Mouse (Mus musculus) brain, adult 2 months (tissue): Measurements from ENCODE around the gene Leprot.

Experiments
- DNase-seq: peaks from one replicate; pipeline ENCODE4 v3.0.0; 2011; ENCODE audit warnings: low read depth, low spot score

Leprot gene

GRCm38 (mm10) chr4:101664160-101664750, 16.7 kb downstream of the Leprot start:
- peak; percentile 64 for DNase-seq

DNA sequence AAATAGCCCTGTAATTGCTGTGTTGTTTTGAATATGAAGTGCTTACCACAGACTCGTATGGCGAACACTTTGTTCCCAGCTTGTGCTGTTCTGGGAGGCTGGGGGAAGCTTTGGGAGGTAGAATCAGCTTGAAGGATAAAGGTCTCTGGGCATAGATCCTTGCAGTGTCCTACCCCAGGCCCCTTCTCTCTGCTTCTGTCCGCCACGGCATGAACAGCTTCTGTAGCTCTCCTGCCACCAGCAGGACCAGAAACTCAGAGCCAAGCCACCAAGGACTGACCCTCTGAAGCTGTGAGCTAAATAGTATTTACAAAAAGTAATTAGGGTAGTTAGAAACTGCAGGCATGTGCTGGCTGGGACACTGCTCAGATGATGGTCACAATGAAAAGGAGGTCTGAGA, 17.2 kb downstream of the Leprot start:
- DNase-seq = no peak

DNA sequence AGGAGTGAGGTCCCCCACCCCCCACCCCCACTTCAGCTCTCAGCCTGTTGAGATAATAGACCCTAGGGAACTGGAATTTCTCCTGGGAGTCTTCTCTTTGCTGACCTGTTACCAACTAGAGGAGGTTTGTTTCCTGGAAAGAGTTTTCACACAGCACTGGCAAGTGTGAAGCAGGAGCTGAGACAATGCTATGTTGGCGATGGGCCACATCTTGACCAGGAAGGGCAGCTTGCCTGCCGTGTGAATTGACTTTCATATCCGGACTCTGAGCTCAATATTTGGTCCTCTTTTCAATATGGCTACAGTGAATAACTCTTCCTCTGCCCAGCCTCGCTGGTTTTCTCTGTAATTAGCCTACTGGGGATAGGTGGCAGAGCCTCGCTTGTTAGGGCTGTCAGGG, 21.6 kb downstream of the Leprot start:
- no peak for DNase-seq

GRCm38 (mm10) chr4:101669811-101670210, 22.3 kb downstream of the Leprot start:
- no peak for DNase-seq

DNA sequence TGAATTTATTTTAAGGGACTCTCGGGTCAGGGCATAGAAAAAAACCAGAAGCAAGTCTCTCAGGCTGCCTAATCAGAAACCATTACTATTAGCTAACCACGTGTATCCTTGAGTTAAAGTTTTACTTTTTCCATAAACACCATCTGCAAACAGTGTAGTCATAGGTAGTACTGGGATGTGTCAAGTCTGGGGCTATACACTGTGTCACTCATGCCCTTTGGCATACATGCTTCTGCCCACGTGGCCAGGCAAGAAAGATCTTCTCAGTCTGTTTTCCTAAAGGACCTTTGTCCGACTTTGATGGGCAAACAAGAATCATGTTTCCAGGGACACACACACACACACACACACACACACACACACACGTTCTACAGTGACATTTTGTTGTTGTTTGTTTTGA, 27.3 kb downstream of the Leprot start:
- no peak for DNase-seq

DNA sequence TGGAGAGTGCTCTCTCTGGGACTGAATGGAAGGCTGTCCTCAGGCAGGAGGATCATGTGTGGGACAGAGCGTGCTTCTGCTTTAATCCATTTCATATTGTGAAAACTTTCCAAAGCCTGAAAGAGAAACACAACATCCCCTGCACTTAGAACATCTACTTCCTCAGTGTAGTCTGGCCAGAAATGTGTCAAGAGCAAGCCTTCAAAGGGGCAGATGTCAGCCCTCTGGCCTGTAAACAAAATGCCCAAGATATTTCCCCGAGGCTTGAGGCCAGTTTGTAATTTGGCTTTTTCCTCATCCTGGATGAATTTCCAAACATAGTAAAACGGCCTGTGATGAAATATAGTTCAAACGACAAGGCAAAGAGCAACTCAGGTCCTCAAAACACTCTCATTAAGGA, 28.2 kb downstream of the Leprot start:
- DNase-seq = no peak

GRCm38 (mm10) chr4:101682620-101683019, 35.1 kb downstream of the Leprot start:
- no peak for DNase-seq

DNA sequence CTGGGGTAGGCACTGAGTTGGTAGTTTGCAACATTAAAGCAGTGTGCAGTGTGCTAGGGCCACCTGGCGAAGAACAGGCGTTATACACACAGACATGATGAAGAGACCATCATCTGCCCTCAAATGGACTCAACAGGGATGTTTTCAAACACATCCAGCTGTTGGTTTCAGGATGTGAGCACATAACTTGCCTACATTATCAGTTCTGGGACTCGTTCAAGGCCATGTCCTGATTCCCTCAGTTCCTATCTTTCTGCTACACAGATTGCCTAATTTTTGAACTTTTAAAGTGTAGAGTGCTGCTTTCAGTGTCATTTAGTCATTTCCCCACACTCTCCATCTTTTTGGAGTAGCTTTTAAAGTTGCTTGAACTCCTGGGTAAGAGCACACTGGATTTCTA, 35.6 kb downstream of the Leprot start:
- DNase-seq = no peak

GRCm38 (mm10) chr4:101684821-101685220, 37.3 kb downstream of the Leprot start:
- DNase-seq = no peak

DNA sequence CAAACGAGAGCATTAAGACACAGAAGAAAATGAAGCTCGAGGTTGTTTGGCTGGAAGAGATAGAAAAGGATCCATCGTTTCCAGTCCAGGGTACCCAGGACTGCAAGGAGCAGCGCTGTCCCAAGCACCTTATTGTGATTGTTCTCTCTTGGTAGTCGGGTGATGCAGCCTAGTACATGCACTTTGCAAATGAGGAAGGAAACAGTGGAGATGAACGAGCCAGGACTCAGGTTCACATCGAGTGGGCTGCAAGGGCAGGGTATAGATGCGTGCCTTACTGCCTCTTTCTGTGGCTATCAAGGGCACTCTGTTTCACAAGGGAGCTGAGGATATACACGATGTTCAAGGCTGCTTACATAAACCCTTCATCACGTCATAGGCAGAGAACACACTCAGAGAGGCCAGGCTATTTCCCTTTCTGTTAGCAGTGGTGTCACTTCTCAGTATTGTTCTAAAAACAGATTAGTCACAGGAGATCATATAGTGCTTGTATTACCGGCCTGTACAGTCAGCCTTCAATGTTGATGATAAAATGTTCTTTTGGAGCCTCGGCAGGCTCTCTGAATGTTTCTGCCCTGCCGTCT, 38.8 kb downstream of the Leprot start:
- DNase-seq = peak; percentile 7

- no peak for DNase-seq
These were observed 41.7 kb downstream of the Leprot start for GRCm38 (mm10) chr4:101689241-101689640.

DNA sequence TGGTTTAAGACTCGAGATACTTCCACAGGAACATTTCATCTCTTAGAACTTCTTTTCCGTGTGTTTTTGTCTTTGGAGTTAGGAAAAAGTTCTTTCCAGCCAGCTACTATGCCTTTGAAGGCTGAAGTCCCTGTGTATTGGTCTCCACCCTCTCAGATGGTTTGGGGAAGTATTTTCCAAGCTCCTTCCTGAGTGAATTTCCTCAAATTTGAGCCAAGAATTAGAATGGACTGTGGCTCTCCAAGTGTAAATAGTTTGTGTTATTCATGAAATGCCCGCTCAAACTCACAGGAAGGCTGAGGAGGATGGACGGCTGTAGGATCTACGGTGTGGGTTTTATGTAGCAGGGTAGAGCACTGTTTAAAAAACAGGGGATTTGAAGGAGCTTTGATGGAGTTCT, 42.1 kb downstream of the Leprot start:
- DNase-seq = no peak

GRCm38 (mm10) chr4:101692892-101693291, 45.4 kb downstream of the Leprot start:
- peak; percentile 75 for DNase-seq

DNA sequence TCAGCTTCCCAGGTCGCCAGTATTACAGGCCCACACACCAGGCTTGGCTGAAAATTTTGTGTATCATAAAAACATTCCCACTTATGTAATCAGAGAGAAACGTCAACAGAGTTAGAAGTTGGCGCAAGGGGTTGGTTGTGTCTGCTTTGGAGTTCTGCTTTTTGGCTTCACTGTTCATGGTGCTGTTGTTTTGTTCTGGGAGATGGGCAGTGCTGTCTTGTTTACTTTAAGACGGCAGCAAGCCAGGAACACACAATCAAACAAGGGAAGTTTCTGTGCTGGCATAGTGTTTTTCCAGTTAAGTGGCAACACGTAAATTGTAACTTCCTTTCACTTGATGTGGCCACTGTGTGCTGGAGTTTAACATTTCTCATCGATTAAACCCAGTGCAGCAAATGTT, 47.0 kb downstream of the Leprot start:
- DNase-seq = no peak

- DNase-seq = no peak
These were observed 49.7 kb downstream of the Leprot start for GRCm38 (mm10) chr4:101697236-101697635.

GRCm38 (mm10) chr4:101699423-101699822, 51.9 kb downstream of the Leprot start:
- DNase-seq = no peak

GRCm38 (mm10) chr4:101700892-101701640, 53.5 kb downstream of the Leprot start:
- DNase-seq = no peak

- no peak for DNase-seq
These were observed 57.8 kb downstream of the Leprot start for GRCm38 (mm10) chr4:101705325-101705724.

DNA sequence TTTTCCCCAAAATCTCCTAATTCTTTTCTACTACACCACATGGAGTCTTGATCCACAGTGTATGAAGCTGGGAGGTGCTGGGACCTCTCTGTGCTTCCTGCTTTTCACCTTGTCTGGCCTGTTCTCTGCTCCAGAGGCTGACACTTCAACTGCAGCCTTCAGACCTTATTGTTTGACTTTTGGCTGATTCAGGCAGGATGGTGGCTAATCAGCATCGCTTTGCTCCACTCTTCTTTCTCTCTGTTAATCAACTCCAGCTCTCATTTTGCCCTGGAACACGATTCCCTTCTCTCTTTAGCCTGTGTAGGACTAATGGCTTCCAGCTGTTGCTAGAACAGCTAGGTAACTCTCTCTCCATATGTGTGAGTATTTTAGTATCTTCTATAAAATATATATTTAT, 59.7 kb downstream of the Leprot start:
- DNase-seq = no peak

- DNase-seq = no peak
These were observed 60.4 kb downstream of the Leprot start for GRCm38 (mm10) chr4:101707953-101708352.
